Mouse (Mus musculus): ENCODE results near the gene Parp14.

GRCm38 (mm10) chr16:35784134-35784725, 87.1 kb downstream of the Parp14 start:
- TF ChIP-seq POLR2A (IDR thresholded peaks at IDR 0.05; ENCODE audit: low read depth, low read length) (no peak), USF2 (conservative IDR thresholded peaks at IDR 0.05; ENCODE audit: low read depth, low read length) (no peak), GABPA (IDR thresholded peaks at IDR 0.05; ENCODE audit: insufficient replicate concordance, low read depth, low read length) (no peak), ZC3H11A (IDR thresholded peaks at IDR 0.05; ENCODE audit: low read depth, low read length) (no peak), SMC3 (IDR thresholded peaks at IDR 0.05; ENCODE audit: low read depth, low read length) (no peak), BHLHE40 (IDR thresholded peaks at IDR 0.05; ENCODE audit: low read depth, low read length) (no peak)
